Mouse (Mus musculus) WW6 (cell line): ENCODE data around the gene Gm2035.
"Not testable (repeated sequence)": the region's sequence is repeated elsewhere in the genome, so short reads cannot be mapped to it uniquely, and the experiment has no call there.

Experiments used
- DNase-seq: peaks from one replicate; pipeline ENCODE4 v3.0.0-alpha.2; 2013; ENCODE audit warnings: low read depth, low spot score

Gene Gm2035

GRCm38 (mm10) chr12:87919721-87920120, at the start of gene Gm2035:
Gene Gm2035 (minus strand): TSS chr12:87919857.
- not testable (repeated sequence) for DNase-seq

- not testable (repeated sequence) for DNase-seq
These were observed 34.1 kb upstream of the Gm2035 start, which contains the start of gene Gm2042 for GRCm38 (mm10) chr12:87953780-87954179. Gene Gm2042 (plus strand): TSS chr12:87954080.

GRCm38 (mm10) chr12:87895070-87895469, 24.6 kb downstream of the Gm2035 start, which contains the start of gene Gm2022:
Gene Gm2022 (plus strand): TSS chr12:87895370.
- DNase-seq: not testable (repeated sequence)

- not testable (repeated sequence) for DNase-seq
These were observed 45.9 kb downstream of the Gm2035 start, which contains the start of gene Gm2016 for GRCm38 (mm10) chr12:87873772-87874171. Gene Gm2016 (plus strand): TSS chr12:87874072.
